Mouse (Mus musculus) limb, embryonic 12.5 days (tissue): ENCODE data around the gene Sgsm1. TPM values are rescaled to one million over a fixed set of nuclear protein-coding genes. Genes with fewer than 3 reads are reported as not detected.
A peak's percentile ranks its signal among the peaks of the same experiment; 100 is the strongest.

Source experiments
- ATAC-seq: fragments of 200-750 bp; cut with Nextera tagmentation; 2 replicates; pipeline ENCODE4 v1.8.0; 2017; ENCODE audit warnings: low read depth, moderate TSS enrichment; ENCODE audit not compliant: insufficient number of reproducible peaks, insufficient read depth, low FRiP score, low TSS enrichment
- H3K27ac ChIP-seq: fragments of 300-500 bp; sonication (generic); 2 replicates; pipeline ENCODE4 v1.5.1; 2016; ENCODE audit warnings: mild to moderate bottlenecking, moderate library complexity
- H3K27me3 ChIP-seq: fragments of 300-500 bp; sonication (generic); 2 replicates; pipeline ENCODE4 v1.6.1; 2016; ENCODE audit warnings: mild to moderate bottlenecking, moderate library complexity
- H3K36me3 ChIP-seq: fragments of 300-500 bp; sonication (generic); 2 replicates; pipeline ENCODE4 v1.6.1; 2016; ENCODE audit warnings: mild to moderate bottlenecking, moderate library complexity
- H3K4me1 ChIP-seq: fragments of 300-500 bp; sonication (generic); replicated peaks from 2 replicates; pipeline ENCODE4 v1.6.1; 2016
- H3K4me2 ChIP-seq: fragments of 300-500 bp; sonication (generic); 2 replicates; pipeline ENCODE4 v1.6.1; 2016; ENCODE audit warnings: mild to moderate bottlenecking, moderate library complexity
- H3K4me3 ChIP-seq: fragments of 300-500 bp; sonication (generic); replicated peaks from 2 replicates; pipeline ENCODE4 v1.5.1; 2016; ENCODE audit warnings: mild to moderate bottlenecking
- H3K9ac ChIP-seq: fragments of 300-500 bp; sonication (generic); replicated peaks from 2 replicates; pipeline ENCODE4 v1.6.1; 2016; ENCODE audit warnings: mild to moderate bottlenecking, moderate library complexity
- H3K9me3 ChIP-seq: fragments of 300-500 bp; sonication (generic); 2 replicates; pipeline ENCODE4 v1.6.1; 2016; ENCODE audit warnings: mild to moderate bottlenecking, moderate library complexity
- WGBS: fragments of 180-500 bp; shearing (Covaris S2); methylation state at CpG from one replicate; pipeline ENCODE4 v1.1.7; 2016; 5-methylcytosine and 5-hydroxymethylcytosine counted together
- polyA plus RNA-seq: library from polyadenylated mRNA; unstranded; fragments of >200 nt; fragmentation: Nextera tagmentation; extraction: Ambion mirVana; gene quantifications from 2 replicates; pipeline ENCODE4 v1.2.1, GENCODE M21; 2016

Gene Sgsm1
- polyA plus RNA-seq, 1 experiment from 2014 or later: 6.6 TPM

- Histone ChIP-seq H3K9me3 (no peaks in the 10 kb centered on the region), H3K4me2 (no peak overlapping the region), H3K27ac (no peak overlapping the region), H3K4me1 (peaks cover 3% of the 10 kb centered on the region; the same call in 1 of the 2 replicates), H3K36me3 (no peaks in the 10 kb centered on the region), H3K27me3 (peaks cover 39% of the 10 kb centered on the region), H3K9ac (no peak overlapping the region), H3K4me3 (no peak overlapping the region)
- 73% methylated on average over 14 of the region's 14 CpGs for WGBS
- no peak for ATAC-seq
Measured at GRCm38 (mm10) chr5:113216328-113216960, 94.1 kb downstream of the Sgsm1 start.

DNA sequence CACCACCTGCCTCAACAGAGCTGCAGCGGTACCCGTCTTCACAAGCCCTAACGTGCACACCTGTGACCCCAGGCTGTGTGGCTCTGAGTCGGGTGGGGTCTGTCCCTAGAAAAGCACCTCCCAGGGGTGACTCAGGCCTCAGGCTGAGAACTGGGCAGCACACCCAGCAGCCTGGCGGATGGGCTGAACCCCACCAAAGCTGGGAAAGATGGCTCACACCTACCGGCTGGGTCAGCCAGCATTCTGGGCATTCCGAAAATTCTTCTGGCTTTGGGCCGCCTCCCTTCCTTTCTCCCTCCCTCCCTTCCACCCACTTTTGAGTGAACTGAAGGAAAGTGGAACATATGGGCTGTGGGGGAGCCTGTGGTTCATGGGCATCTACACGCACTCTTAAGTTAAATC lies 95.0 kb downstream of the Sgsm1 start:
- Histone ChIP-seq H3K9ac (no peak overlapping the region), H3K4me2 (no peak overlapping the region), H3K27me3 (peaks cover 36% of the 10 kb centered on the region), H3K9me3 (no peaks in the 10 kb centered on the region), H3K27ac (no peak overlapping the region), H3K4me1 (peaks cover under 1% of the 10 kb centered on the region; the same call in 1 of the 2 replicates), H3K36me3 (no peaks in the 10 kb centered on the region), H3K4me3 (no peak overlapping the region)
- ATAC-seq: no peak
- 71% methylated on average over 9 of the region's 9 CpGs for WGBS

DNA sequence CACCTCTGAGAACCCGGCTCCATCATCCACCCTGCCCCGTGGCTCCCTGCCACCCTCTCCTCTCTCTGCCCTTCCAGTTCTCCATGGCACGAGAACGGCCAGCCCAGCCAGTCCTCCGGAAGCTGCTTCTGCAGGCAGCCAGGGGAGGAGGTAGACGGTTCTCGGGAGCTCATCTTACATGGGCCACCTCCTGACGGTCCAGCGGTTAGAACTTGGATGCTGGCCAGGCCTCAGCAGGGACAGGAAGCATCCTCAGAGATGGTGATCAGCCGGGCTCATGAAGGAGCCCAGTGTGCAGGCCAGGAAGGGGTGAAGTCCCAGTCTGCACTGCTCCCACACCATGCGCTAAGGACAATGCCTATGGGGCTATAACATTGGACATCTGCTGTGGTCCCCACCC lies 96.1 kb downstream of the Sgsm1 start:
- Histone ChIP-seq H3K9ac (no peak overlapping the region), H3K4me2 (no peak overlapping the region), H3K4me1 (peaks cover under 1% of the 10 kb centered on the region; the same call in 1 of the 2 replicates), H3K4me3 (no peak overlapping the region), H3K36me3 (no peaks in the 10 kb centered on the region), H3K27ac (no peak overlapping the region), H3K27me3 (peaks cover 24% of the 10 kb centered on the region), H3K9me3 (no peaks in the 10 kb centered on the region)
- 68% methylated on average over 11 of the region's 11 CpGs for WGBS
- ATAC-seq: no peak

DNA sequence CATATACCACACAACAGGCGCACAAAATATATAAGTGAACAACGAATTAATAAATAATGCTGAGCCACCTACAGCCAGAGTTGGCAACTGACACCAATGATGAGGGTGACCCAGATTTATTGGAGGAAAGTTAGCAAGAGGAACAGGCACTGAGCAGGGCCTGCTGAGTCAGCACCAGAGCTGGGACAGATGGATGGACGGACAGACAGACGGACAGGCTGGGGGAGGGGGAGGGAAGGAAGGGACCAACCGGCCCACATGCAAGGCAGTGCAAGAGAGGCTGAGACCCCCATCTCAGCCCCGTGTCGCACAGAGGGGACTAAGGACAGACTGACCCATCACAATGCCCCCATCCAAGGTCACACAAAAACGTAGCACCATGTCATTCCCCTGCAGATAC lies 96.5 kb downstream of the Sgsm1 start:
- H3K4me2 ChIP-seq: no peak overlapping the region
- peaks cover 20% of the 10 kb centered on the region for H3K27me3 ChIP-seq
- H3K4me3 ChIP-seq: no peak overlapping the region
- H3K9ac ChIP-seq: no peak overlapping the region
- ATAC-seq: no peak
- no peaks in the 10 kb centered on the region for H3K36me3 ChIP-seq
- WGBS: 83% methylated on average over 8 of the region's 8 CpGs
- 0 out of 2 replicates have a peak overlapping the region, but pooled peaks have one; percentile 7 for H3K27ac ChIP-seq
- no peaks in the 10 kb centered on the region for H3K9me3 ChIP-seq
- H3K4me1 ChIP-seq: peaks cover 5% of the 10 kb centered on the region; the same call in 1 of the 2 replicates

GRCm38 (mm10) chr5:113212156-113212835 lies 98.3 kb downstream of the Sgsm1 start:
- H3K4me3 ChIP-seq: no peak overlapping the region
- peaks cover 7% of the 10 kb centered on the region; the same call in 1 of the 2 replicates for H3K4me1 ChIP-seq
- no peak overlapping the region for H3K9ac ChIP-seq
- H3K27me3 ChIP-seq: peaks cover 9% of the 10 kb centered on the region; the same call in 1 of the 2 replicates
- no peaks in the 10 kb centered on the region for H3K9me3 ChIP-seq
- WGBS: 77% methylated on average over 10 of the region's 10 CpGs
- no peak for ATAC-seq
- no peak overlapping the region for H3K4me2 ChIP-seq
- no peaks in the 10 kb centered on the region for H3K36me3 ChIP-seq
- H3K27ac ChIP-seq: no peak overlapping the region

DNA sequence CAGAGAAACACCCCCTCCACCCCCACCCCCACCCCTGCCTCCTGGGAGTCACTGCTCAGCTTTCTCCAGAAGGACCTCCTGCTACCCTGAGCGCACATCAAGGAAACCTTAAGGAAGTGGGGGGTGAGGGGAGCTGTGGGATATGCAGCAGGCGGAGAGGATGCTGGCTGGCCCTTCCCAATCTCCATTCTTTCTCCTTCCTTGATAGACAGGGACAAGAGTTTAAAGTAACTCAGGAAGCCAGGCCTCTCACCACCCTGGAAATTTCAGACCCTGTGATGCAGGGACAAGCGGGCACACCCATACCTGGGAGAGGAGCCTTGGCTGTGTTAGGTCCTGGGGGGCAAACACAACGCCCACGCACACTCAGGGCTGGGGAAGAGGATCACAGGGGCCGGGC lies 100.3 kb downstream of the Sgsm1 start:
- H3K36me3 ChIP-seq: no peaks in the 10 kb centered on the region
- no peaks in the 10 kb centered on the region for H3K27me3 ChIP-seq
- H3K9ac ChIP-seq: no peak overlapping the region
- no peak overlapping the region for H3K4me2 ChIP-seq
- no peaks in the 10 kb centered on the region for H3K9me3 ChIP-seq
- peak overlapping the region; percentile 57; the same call in 1 of the 2 replicates for H3K27ac ChIP-seq
- no peak for ATAC-seq
- H3K4me1 ChIP-seq: peaks cover 7% of the 10 kb centered on the region; the same call in 1 of the 2 replicates
- WGBS: 71% methylated on average over 6 of the region's 6 CpGs
- H3K4me3 ChIP-seq: no peak overlapping the region

GRCm38 (mm10) chr5:113209898-113210297 lies 100.7 kb downstream of the Sgsm1 start:
- Histone ChIP-seq H3K9me3 (no peaks in the 10 kb centered on the region), H3K4me1 (peaks cover 7% of the 10 kb centered on the region; the same call in 1 of the 2 replicates), H3K27ac (0 out of 2 replicates have a peak overlapping the region, but pooled peaks have one; percentile 26), H3K36me3 (no peaks in the 10 kb centered on the region), H3K4me3 (no peak overlapping the region), H3K9ac (no peak overlapping the region), H3K4me2 (no peak overlapping the region), H3K27me3 (no peaks in the 10 kb centered on the region)
- WGBS: 88% methylated on average over 13 of the region's 13 CpGs
- ATAC-seq: no peak

GRCm38 (mm10) chr5:113209401-113209750 lies 101.2 kb downstream of the Sgsm1 start:
- ATAC-seq: no peak
- Histone ChIP-seq H3K4me1 (peaks cover 7% of the 10 kb centered on the region; the same call in 1 of the 2 replicates), H3K36me3 (no peaks in the 10 kb centered on the region), H3K27ac (peak overlapping the region; percentile 26; the same call in 1 of the 2 replicates), H3K4me3 (no peak overlapping the region), H3K9me3 (no peaks in the 10 kb centered on the region), H3K4me2 (no peak overlapping the region), H3K9ac (no peak overlapping the region), H3K27me3 (no peaks in the 10 kb centered on the region)
- 48% methylated on average over 11 of the region's 11 CpGs for WGBS

- H3K36me3 ChIP-seq: no peaks in the 10 kb centered on the region
- WGBS: 47% methylated on average over 11 of the region's 11 CpGs
- H3K9ac ChIP-seq: no peak overlapping the region
- no peak for ATAC-seq
- no peak overlapping the region for H3K4me3 ChIP-seq
- no peak overlapping the region for H3K4me2 ChIP-seq
- H3K9me3 ChIP-seq: no peaks in the 10 kb centered on the region
- peak overlapping the region; percentile 26; the same call in 1 of the 2 replicates for H3K27ac ChIP-seq
- peaks cover 7% of the 10 kb centered on the region; the same call in 1 of the 2 replicates for H3K4me1 ChIP-seq
- no peaks in the 10 kb centered on the region for H3K27me3 ChIP-seq
Measured at GRCm38 (mm10) chr5:113208622-113209400, 101.8 kb downstream of the Sgsm1 start.

- H3K27ac ChIP-seq: no peak overlapping the region
- H3K27me3 ChIP-seq: no peaks in the 10 kb centered on the region
- no peak overlapping the region for H3K9ac ChIP-seq
- H3K36me3 ChIP-seq: no peaks in the 10 kb centered on the region
- H3K4me3 ChIP-seq: no peak overlapping the region
- peaks cover 7% of the 10 kb centered on the region; the same call in 1 of the 2 replicates for H3K4me1 ChIP-seq
- ATAC-seq: no peak
- WGBS: 64% methylated on average over 4 of the region's 4 CpGs
- H3K4me2 ChIP-seq: no peak overlapping the region
- peaks cover 4% of the 10 kb centered on the region for H3K9me3 ChIP-seq
Measured at GRCm38 (mm10) chr5:113208048-113208447, 102.5 kb downstream of the Sgsm1 start.
